Mouse (Mus musculus): ENCODE measurements around the gene Mctp2.

- TF ChIP-seq CTCF (IDR thresholded peaks at IDR 0.05; ENCODE audit: control insufficient read depth, insufficient read depth, insufficient replicate concordance, low read depth, low read length), result no peak
- no peak for TF ChIP-seq POLR2A (IDR thresholded peaks at IDR 0.05; ENCODE audit: control insufficient read depth, low read depth, low read length)
Measured at GRCm38 (mm10) chr7:72195709-72196108, 110.7 kb downstream of the Mctp2 start.

Data from testis, adult 2 months (tissue).